Mouse (Mus musculus) thymus, adult 18-20 months (tissue): ENCODE measurements around the gene Eif3k.

Experiments used
- DNase-seq, 2 experiments: peaks; one replicate each; pipeline ENCODE4 v3.0.0; 2022; ENCODE audit warnings: mixed read lengths in 2 of 2

The Eif3k gene

DNA sequence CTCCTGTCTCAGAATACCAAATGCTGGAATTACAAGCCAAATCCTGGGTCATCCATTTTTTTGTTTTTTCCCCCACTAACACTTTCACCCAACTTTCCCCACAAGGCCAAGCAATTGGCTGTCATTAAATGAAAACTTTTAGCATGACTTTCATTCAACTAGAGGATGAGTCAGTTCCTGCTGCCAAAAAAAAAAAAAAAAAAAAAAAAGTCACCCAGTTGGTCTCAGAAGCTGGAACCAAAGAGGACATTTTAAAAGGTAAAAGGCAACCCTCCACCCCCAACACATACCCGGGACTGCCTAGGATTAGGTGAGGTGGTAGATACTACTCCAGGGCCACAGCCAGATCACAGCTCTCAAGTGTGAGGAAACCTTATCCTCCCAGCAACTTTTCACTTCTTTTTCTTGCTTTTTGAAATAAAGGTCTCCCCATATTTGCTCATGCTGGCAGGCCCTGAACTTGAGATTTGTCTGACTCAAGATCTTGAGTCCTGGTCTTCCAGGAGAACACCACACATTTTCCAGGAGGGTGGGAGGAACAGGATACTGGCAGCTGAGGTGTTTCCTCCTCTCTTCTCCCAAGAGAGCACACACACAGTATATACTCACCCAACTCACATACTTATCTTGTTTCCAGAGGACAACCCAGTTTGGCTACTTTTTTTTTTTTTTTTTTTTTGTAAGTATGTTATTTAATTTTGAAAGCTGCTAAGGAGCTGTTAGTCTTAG is 23.5 kb downstream of the Eif3k start:
- no peak for DNase-seq

DNA sequence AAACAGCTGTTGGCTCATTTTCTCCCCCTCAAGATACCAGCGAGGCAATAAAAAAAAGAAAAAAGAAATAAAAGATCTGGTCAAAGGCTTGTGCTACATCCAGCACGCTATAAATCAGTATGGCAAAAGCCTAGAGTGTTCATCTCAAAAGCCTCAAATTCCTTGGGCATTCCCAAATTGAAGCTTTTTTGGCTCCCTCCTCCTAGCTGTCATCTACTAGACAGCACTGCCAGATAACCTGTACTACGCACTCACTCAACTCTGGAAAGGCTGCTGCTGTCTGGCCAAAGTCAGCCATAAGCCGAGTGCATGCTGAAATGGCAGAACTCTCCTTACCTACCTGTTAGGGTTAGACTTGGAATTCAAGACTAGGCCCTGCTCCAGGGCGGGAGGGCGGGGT is 24.4 kb downstream of the Eif3k start:
- DNase-seq: no peak

DNA sequence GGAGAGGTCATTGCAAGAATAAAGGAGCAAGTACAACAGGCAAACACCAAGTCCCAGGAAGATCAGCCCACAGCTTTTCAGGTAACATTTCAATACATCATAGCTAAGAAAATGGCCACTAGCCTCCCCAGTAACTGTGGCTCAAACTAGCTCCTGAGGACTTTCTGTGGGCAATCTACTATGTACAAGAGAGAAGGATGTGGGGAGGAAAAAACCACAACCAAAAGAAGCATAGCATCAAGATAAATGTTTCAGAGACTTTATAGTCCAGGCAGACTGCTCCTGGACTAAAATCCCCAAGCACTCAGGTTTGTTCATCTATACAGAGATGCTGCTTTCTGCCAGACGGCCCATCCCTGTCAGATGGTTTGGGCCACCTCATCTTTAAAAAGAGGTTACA is 25.4 kb downstream of the Eif3k start:
- DNase-seq: no peak

DNA sequence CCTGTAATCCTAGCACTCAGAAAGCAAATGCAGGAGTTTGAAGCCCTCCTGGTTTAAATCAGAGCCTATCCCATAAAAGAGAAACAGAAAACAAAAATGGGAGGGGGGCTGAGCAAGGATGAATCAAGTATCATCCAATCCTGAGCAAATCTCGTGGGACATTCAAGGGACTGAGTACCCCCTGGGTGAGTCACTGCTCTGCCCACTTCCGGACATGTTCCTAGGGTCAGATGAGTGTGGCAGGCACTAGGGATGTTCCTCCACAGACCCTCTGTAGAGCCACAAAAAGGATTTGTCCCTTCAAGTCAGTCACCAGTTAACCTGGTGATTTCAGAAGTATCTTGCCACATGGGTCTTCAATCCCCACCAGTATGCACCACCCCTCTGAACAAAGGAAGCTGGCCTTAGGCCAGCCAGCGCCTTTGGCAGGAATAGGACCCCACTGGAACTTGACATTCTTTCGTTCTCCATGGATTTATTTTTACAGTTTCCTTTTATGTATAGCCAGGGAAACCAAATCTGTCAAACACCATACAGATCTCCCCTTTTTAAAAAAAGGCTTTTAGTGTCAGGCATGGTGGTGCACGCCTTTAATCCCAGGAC is 26.3 kb downstream of the Eif3k start:
- DNase-seq: no peak

DNA sequence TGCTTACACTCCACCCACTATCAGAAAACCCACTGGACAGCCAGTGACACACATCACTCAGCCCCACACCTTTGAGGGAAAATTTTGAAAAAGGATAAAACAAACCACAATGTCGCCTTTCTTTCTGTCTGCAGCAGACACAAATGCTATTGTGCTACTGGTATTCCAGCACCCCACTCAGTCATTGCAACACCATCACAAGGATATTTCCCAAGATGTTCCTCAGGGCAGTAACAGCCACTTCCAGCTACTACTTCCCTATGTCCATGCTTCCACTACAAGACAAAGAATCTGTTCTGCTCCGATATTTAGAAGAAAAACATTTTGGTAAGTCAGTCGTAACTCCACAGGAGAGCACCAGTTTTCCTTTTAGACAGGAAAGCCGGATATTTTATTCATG is 26.9 kb downstream of the Eif3k start:
- no peak for DNase-seq

DNA sequence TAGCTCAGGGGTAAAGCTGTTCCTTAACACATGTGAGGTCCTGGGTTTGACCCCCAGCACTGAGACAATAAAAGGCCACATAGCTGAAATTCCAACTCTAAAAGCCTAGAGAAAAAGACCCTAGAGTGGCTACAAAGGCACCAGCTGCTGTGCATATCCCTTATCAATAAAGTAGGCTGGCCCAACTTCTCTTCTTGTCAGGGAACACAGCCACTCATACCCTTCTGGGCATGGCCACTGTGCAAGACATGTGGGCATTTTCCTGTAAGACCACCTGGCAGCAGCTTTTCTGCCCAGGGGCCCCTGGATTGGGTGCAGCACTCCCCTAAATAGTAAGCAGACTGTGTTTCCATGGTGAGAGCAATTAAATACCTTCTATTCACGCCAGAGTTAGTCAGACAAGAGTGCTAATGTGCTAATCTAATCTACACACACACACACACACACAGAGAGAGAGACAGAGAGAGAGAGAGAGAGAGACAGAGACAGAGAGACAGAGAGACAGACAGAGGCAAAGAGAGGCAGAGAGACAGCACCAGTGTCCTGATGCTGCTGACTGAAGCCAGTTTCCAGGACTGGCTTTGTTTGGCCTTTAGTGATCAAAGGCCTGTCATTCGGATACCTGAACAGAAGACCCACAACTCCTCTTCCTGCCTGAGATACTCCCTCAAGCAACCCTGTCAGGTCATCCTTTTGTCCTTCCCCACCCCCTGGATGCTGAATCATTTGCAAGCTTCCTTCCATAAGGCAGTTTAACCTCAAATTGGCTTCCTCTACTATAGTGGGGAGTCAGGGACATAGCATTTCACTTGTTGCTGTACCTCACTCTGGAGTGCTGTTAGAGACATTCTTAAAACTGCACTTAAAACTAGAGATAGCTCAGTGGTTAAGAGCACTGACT is 27.9 kb downstream of the Eif3k start:
- no peak for DNase-seq

DNA sequence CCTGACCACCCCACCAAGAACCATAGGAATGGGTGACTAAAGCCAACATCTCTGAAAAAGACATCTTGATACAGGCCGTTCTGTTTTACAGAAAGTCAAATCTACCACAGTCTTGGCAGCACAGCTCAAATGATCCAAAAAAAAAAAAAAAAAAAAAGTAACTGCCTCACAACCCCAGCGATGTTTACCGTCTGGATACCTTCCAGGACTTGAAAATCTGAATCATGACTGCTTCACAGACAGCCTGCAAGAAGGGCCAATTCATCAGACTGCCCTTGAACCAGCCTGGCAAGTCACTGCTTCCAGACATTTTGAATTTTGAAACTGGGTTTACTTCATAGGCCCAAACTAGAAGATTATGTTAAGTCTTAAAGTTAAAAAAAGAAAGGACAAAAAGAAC is 28.9 kb downstream of the Eif3k start:
- DNase-seq: no peak

DNA sequence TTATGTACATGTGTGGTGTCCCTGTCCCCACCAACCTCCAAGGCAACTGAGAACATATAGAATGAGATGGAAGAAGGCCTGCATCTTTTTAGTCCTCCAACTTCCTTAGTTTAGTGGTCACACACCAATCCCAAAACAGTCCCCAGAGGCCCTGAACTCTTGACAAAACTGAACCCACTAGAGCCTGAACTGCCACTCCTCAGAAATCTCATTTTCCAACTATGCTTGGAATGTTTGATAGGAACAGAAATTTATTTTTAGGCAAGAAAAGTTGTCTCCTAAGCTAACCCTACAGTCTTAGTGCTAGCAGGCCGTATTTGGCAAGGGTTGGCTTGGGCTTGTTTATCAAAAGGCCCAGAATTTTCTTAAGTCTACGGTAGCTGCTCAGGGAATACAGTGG is 29.9 kb downstream of the Eif3k start:
- DNase-seq: no peak

DNA sequence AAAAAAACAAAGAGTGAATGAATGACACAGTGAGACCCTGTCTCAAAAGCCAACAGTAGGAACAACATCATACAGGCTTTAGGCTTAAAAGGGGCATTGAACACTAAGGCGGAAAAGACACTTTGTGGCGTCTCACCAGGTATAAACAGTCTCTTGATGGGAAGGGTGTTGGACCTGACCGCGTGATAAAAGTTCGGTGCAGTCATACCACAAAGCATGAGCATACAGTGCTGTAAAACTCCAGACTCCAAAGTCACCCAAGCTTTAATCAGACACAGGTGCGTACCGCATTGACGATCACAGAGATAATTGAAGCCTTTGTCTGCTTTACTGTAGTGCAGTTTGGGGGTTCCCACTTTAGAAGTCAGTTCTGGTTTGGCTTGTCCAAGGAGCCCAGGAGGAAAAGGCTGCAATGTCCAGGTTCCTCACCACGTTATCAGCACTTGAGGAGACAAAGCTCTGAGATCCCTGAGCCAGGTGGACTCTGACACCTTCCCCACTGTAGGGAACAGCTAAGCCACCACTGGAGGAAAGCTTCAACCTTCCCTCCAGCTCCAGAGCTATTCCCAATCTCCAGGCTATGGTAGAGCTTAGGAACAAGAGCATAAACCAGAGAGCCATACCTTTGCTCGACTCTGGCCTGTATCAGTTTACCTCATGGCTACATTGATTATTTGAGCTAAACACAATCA is 31.2 kb downstream of the Eif3k start:
- DNase-seq: no peak

DNA sequence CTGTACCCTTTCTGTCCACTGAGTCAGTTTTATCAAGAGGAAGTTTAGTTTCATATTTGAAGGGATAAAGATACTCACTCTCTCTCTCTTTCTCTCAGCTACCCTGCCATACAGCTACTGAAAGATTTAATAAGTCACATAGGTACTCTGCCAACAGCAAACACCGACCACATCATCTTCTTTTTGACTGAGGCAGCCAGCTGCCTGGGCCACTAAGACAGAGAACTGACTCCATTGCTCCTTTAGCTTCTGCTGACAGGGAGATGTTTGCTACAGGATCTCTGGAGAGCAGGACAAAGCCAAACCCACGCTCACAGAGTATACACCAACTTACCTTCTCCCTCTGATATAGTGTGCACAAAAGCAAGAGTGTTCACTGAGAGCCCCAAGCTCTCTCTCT is 32.4 kb downstream of the Eif3k start:
- DNase-seq: no peak

DNA sequence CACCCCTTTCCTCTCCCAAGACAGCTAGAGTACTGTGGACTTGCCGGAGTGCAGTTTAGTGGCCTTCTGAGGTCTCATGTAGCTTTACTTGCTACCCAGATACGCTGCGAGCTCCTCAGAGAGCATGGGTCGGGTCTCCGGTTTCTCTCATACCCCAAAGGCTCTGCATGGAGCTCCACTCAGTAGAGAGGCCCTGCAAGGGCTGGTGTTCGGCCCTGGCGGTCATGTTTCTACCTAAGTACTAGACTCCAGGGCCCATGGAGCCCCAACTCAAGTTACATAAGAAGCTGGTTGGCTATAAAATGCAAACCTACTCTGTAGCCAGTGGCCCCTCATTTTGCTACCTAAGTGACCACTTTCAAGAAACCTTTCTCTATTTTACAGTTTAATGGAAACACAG is 32.9 kb downstream of the Eif3k start:
- no peak for DNase-seq

DNA sequence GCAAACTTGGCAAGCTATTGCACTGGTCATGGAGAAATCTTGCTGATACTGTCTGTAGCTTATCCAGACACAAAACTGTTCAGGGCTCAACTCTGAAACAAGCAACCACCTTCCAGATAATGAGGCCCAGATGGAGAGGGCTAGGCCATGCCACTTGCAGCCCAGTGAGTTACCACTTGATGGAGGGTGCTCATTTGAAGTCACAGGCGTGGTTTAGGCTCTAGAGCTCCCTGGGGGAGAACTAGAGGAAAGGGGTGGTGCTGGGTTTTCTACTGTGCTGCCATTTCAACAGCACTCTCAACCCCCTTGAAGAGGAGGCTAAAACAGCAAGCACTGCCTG is 35.4 kb downstream of the Eif3k start:
- DNase-seq: no peak

DNA sequence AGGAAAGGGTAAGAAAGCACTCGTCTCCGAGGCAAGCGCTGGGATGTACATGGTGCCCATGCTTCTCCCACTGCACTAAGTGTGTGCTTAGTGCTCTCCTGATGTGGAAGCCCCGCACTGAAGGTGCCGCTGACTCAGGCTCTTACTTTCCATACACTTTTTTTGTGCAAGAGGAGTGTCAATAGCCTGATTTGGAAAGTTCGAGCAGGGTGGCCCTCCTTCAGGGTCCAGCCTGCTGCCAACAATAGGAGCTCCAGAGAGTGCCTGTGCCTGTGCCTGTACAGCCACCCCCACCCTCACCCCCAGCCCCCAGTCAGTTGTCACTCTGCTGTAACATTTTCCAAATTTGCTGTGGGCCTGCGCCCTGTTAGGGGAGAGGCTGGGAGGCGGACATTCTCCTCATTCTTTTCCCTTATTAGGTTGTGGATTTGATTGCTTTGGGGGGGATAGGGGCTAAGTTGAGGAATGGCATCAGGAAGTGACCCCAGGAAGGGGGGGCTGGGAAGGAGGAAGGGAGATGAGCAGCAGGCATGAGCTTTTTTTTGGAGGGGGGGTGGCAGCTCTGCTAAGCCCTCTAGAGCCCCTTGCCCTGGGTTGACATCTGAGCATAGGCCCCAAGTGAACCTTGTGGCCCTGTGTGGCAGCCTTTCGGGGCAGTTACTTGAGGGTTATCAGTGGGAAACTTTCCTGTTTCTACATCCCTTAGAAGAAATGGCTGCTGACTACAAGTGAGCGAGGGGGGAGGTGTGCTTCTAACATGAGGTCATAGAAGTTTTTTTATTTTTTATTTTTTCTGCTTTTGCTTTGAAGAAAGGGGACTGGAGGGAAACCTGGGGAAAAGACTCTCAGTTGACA is 36.0 kb downstream of the Eif3k start:
- no peak for DNase-seq

DNA sequence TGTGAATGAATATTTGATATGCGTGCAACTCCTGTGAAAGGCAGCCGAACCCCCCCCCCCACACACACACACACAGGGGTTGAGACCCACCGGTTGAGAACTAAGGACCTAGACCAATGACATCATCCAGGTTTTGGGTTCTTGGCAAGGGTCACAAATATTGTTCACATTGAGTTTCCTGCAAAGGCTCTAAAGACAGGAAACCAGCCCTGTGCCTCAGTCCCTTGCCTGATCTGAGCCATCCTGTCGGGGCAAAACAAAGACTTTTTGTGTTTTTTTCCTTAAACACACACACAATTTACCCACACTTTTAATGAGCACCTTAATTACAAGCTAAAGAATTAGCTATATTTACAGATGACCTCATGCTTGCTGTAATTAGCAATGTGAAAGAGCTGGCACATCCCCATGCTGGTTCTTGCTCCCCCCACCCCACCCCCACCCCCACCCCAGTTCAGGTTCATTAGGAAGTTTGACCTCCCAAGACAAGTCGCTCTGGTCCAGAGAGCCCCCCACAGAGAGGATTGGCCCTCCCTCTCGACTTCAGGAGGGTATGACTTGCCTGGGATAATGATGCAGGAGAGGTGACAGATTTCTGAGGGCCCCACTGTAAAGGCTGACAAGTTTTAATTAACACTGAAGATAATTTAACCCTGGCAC is 36.8 kb downstream of the Eif3k start:
- DNase-seq: no peak

DNA sequence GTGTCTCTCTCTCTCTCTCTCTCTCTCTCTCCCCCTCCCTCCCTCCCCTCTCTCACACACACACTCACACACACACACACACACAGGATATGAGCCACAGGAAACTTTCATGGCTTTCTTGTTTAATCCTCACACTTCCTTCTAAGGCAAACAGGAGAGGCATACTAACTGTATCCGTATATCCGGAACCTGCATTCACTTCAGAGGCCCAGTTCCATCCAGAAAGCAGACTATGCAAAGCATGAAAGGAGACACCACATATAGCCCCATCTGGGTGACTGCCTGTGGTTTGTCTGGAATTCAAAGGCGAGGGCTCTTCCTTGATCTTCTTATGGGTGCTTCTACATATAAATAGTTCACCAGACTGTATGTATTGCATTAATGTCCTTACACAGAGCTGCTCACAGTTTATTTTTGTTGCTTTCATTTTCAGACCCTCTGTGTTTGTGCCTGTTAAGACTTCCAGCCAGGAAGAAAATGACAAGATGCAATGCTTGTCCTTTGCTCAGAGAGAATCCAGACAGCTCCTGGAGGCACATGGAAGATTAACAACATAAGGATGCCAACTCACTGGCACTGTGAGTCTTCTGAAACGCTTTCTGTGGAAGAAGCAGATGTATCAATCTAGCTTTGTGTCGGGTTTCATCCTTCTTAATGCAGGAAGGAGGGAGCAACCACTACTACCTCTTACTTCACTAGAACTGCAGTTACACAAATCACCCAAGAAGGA is 38.0 kb downstream of the Eif3k start:
- no peak for DNase-seq

DNA sequence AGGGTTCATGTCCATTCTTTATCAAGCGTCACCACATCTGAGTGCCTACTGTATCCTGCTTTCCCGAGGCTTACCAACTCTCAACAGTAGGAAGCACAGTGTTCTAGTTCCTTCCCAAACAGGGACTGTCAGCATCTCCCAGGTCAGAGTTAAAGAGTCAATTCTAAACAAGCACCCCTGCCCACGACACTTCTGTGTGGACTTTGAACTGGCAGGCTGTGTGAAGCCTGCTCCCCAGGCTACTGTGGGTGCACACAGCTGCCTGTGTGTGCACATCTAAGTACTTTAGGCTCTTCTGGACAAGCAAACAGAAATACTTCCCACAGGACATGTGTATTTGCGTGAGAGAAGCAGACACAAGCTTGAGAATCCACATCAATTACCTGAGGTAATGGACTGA is 40.1 kb downstream of the Eif3k start:
- no peak for DNase-seq

DNA sequence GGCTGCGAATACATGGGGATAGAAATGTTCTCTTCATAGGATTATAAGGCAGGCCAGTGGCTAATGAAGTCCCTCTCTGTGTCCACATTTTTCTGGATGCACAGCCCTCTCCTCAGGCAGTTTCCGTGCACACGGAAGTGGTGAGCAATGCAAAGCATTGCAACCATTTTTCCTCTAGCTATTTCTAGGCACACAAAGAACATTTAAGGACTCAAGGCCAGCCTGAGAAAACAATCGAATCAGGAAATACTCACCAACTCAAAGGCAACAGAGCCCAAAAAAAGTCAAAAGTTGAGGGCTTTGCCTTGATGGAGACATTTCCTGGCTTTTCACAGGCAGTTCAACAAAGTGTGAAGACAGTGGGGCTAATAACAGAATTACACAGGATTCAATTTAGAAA is 40.5 kb downstream of the Eif3k start:
- DNase-seq: no peak

DNA sequence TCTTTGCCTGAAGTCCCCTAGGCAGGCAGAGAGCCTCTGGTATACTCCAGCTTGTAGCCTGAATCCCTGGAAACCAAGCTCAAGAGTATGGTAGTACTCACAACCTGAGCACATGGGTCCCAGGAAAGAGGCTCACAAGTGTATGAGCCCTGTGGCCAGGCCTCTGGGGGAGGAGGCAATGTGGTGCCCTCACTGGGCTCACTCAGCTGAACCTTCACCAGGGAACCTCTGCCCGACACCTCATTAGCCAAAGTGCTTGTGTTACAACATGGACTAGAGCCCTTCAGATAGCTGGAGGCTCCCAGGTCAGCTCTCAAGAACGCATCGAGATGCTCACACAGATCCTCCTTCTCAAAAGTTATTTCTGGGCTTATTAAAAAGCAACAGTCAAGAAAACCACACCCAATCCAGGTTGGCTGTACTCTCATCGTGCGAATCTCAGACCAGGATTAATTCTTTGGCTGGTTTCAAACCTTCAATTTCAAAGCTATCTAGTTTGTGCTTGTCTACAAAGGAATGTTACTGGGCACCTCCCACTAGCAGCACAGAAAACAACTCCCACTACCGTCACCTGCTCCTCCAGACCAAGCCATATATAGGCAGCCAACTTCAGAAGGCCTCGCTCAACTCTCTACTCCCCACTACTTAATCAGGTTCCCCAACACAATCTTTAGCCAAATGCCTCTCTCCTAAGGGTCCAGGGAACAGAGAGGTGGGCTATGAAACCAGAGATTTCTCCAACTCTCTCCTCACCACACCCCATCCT is 42.1 kb downstream of the Eif3k start:
- DNase-seq: no peak

DNA sequence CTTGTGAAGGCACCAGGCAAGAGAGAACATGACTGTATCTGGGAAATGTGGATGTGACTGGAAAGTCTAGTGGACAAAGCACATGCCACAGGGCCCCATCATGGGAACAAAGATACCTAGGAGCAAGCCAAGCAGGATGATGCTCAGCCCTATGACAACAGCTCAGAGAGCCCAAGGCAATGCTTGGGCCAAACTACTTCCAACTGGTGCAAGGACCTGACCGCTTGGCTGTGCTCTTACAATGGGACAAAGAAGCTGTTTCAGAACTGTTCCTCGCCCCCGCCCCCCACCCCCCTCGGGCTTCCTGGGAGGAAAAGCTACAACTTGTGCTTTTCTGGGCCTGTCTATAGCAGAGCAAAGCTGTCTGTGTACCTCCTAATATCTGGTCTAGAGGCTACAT is 43.0 kb downstream of the Eif3k start:
- DNase-seq: no peak

DNA sequence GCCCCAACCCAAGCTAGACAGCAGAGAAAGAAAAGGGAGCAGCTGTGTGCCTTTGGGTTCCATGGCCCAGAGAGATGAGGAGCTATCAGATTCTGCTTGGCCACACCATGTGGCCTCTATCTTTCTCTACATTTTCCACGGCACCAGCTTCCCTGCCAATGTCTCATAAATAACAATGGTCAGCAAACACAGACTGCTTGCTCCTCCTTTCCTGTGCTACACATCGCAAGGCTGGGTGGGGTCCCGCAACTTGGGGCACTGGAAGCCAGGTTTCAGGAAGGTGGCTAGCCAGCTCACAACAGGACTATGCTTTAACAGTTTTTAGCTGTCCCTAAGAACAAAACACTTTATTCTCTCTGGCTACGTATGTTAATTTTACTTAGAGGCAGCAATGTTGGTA is 44.9 kb downstream of the Eif3k start:
- DNase-seq: no peak
